Mouse (Mus musculus) forebrain, embryonic 14.5 days (tissue): ENCODE data around the gene Gm10643. TPM values are rescaled to one million over a fixed set of nuclear protein-coding genes. Genes with fewer than 3 reads are reported as not detected.
A peak's percentile ranks its signal among the peaks of the same experiment; 100 is the strongest.

Experiments
- ATAC-seq: fragments of 200-750 bp; cut with Nextera tagmentation; 2 replicates; pipeline ENCODE4 v1.8.0; 2017; ENCODE audit warnings: mild to moderate bottlenecking, moderate library complexity
- DNase-seq: peaks from one replicate; pipeline ENCODE4 v3.0.0-alpha.2; 2015; ENCODE audit warnings: low spot score
- H3K27ac ChIP-seq: fragments of 300-500 bp; sonication (generic); 2 replicates; pipeline ENCODE4 v1.5.1; 2014; ENCODE audit warnings: low read depth, mild to moderate bottlenecking, control low read depth, low read length, moderate library complexity
- H3K27me3 ChIP-seq: fragments of 300-500 bp; sonication (generic); replicated peaks from 2 replicates; pipeline ENCODE4 v1.6.1; 2014; ENCODE audit warnings: low read length, control low read depth, mixed read lengths; ENCODE audit not compliant: control insufficient read depth, insufficient read depth
- H3K36me3 ChIP-seq: fragments of 300-500 bp; sonication (generic); 2 replicates; pipeline ENCODE4 v1.6.1; 2014; ENCODE audit warnings: low read length, control low read depth; ENCODE audit not compliant: control insufficient read depth, insufficient read depth
- H3K4me1 ChIP-seq: fragments of 300-500 bp; sonication (generic); 2 replicates; pipeline ENCODE4 v1.6.1; 2014; ENCODE audit warnings: antibody characterized with exemption, low read length, control low read depth; ENCODE audit not compliant: control insufficient read depth, insufficient read depth
- H3K4me2 ChIP-seq: fragments of 300-500 bp; sonication (generic); 2 replicates; pipeline ENCODE4 v1.6.1; 2014; ENCODE audit warnings: mild to moderate bottlenecking, control low read depth, low read length
- H3K4me3 ChIP-seq: fragments of 300-500 bp; sonication (generic); 2 replicates; pipeline ENCODE4 v1.5.1; 2014; ENCODE audit warnings: low read depth, low read length, control low read depth
- H3K9ac ChIP-seq: fragments of 300-500 bp; sonication (generic); 2 replicates; pipeline ENCODE4 v1.6.1; 2014; ENCODE audit warnings: mild to moderate bottlenecking, low read length, control low read depth, moderate library complexity
- H3K9me3 ChIP-seq: fragments of 300-500 bp; sonication (generic); replicated peaks from 2 replicates; pipeline ENCODE4 v1.6.1; 2016; ENCODE audit warnings: low read length, control low read depth, mixed read lengths; ENCODE audit not compliant: control insufficient read depth
- WGBS: fragments of 180-500 bp; shearing (Covaris S2); extraction: QIAGEN DNeasy Blood & Tissue Kit; methylation state at CpG from one replicate; pipeline ENCODE4 v1.1.7; 2014; 5-methylcytosine and 5-hydroxymethylcytosine counted together
- polyA plus RNA-seq: library from polyadenylated mRNA; unstranded; fragments of >200 nt; fragmentation: Nextera tagmentation; extraction: Ambion mirVana; gene quantifications from 2 replicates; pipeline ENCODE4 v1.2.1, GENCODE M21; 2014

Gm10643 gene
- polyA plus RNA-seq, 1 experiment from 2014 or later: 1.3 TPM

- H3K9ac ChIP-seq: no peak overlapping the region
- no peaks in the 10 kb centered on the region for H3K4me1 ChIP-seq
- no peaks in the 10 kb centered on the region for H3K9me3 ChIP-seq
- H3K36me3 ChIP-seq: no peaks in the 10 kb centered on the region
- DNase-seq (no peak), ATAC-seq (no peak)
- H3K27ac ChIP-seq: no peak overlapping the region
- WGBS: 88% methylated on average over 1 of the region's 1 CpGs
- no peaks in the 10 kb centered on the region for H3K27me3 ChIP-seq
- H3K4me3 ChIP-seq: no peak overlapping the region
- no peak overlapping the region for H3K4me2 ChIP-seq
Measured at GRCm38 (mm10) chr8:84057827-84058226, 7.1 kb downstream of the Gm10643 start.

GRCm38 (mm10) chr8:84053229-84053628 is 11.7 kb downstream of the Gm10643 start:
- H3K4me1 ChIP-seq: no peaks in the 10 kb centered on the region
- no peak overlapping the region for H3K4me3 ChIP-seq
- no peak overlapping the region for H3K4me2 ChIP-seq
- H3K9me3 ChIP-seq: no peaks in the 10 kb centered on the region
- ATAC-seq (no peak), DNase-seq (no peak)
- no peak overlapping the region for H3K9ac ChIP-seq
- 94% methylated on average over 5 of the region's 5 CpGs for WGBS
- no peaks in the 10 kb centered on the region for H3K36me3 ChIP-seq
- H3K27me3 ChIP-seq: no peaks in the 10 kb centered on the region
- H3K27ac ChIP-seq: no peak overlapping the region

- no peak overlapping the region for H3K4me2 ChIP-seq
- no peak for ATAC-seq
- no peaks in the 10 kb centered on the region for H3K36me3 ChIP-seq
- no peaks in the 10 kb centered on the region for H3K4me1 ChIP-seq
- H3K27ac ChIP-seq: no peak overlapping the region
- no peaks in the 10 kb centered on the region for H3K27me3 ChIP-seq
- no peak for DNase-seq
- WGBS: 83% methylated on average over 3 of the region's 3 CpGs
- H3K4me3 ChIP-seq: no peak overlapping the region
- H3K9ac ChIP-seq: no peak overlapping the region
- H3K9me3 ChIP-seq: no peaks in the 10 kb centered on the region
Measured at GRCm38 (mm10) chr8:84052746-84053145, 12.2 kb downstream of the Gm10643 start.

GRCm38 (mm10) chr8:84048171-84048570 is 16.8 kb downstream of the Gm10643 start:
- Histone ChIP-seq H3K27ac (no peak overlapping the region), H3K4me3 (no peak overlapping the region), H3K36me3 (no peaks in the 10 kb centered on the region), H3K4me1 (no peaks in the 10 kb centered on the region), H3K4me2 (no peak overlapping the region), H3K27me3 (peaks cover 22% of the 10 kb centered on the region), H3K9ac (no peak overlapping the region), H3K9me3 (no peaks in the 10 kb centered on the region)
- DNase-seq (no peak), ATAC-seq (no peak)
- 82% methylated on average over 5 of the region's 5 CpGs for WGBS

GRCm38 (mm10) chr8:84046505-84046904 is 18.4 kb downstream of the Gm10643 start:
- no peak overlapping the region for H3K9ac ChIP-seq
- no peaks in the 10 kb centered on the region for H3K9me3 ChIP-seq
- peaks cover 38% of the 10 kb centered on the region for H3K27me3 ChIP-seq
- no peak overlapping the region for H3K4me2 ChIP-seq
- WGBS: 90% methylated on average over 3 of the region's 3 CpGs
- H3K36me3 ChIP-seq: no peaks in the 10 kb centered on the region
- no peak for DNase-seq
- H3K4me3 ChIP-seq: no peak overlapping the region
- no peak for ATAC-seq
- peaks cover 5% of the 10 kb centered on the region; the same call in 1 of the 2 replicates for H3K4me1 ChIP-seq
- H3K27ac ChIP-seq: no peak overlapping the region

GRCm38 (mm10) chr8:84044900-84045299 is 20.0 kb downstream of the Gm10643 start, which contains the start of gene Rln3:
Gene Rln3 (minus strand): TSS chr8:84045000.
- no peaks in the 10 kb centered on the region for H3K9me3 ChIP-seq
- no peak within 1 kb of the TSS for H3K4me2 ChIP-seq
- H3K9ac ChIP-seq: no peak within 1 kb of the TSS
- H3K27me3 ChIP-seq: peaks cover 45% of the 10 kb centered on the region
- peaks cover 5% of the 10 kb centered on the region; the same call in 1 of the 2 replicates for H3K4me1 ChIP-seq
- ATAC-seq (no peak), DNase-seq (no peak)
- no peak within 1 kb of the TSS for H3K27ac ChIP-seq
- 17% methylated on average over 9 of the region's 9 CpGs for WGBS
- no peak within 1 kb of the TSS for H3K4me3 ChIP-seq
- H3K36me3 ChIP-seq: no peaks in the 10 kb centered on the region

GRCm38 (mm10) chr8:84044103-84044502 is 20.8 kb downstream of the Gm10643 start:
- H3K27me3 ChIP-seq: peaks cover 45% of the 10 kb centered on the region
- H3K9me3 ChIP-seq: no peaks in the 10 kb centered on the region
- H3K4me2 ChIP-seq: no peak overlapping the region
- DNase-seq: no peak
- H3K4me3 ChIP-seq: no peak overlapping the region
- no peaks in the 10 kb centered on the region for H3K36me3 ChIP-seq
- WGBS: 2% methylated on average over 7 of the region's 7 CpGs
- peaks cover 5% of the 10 kb centered on the region; the same call in 1 of the 2 replicates for H3K4me1 ChIP-seq
- ATAC-seq: no peak
- H3K27ac ChIP-seq: no peak overlapping the region
- no peak overlapping the region for H3K9ac ChIP-seq

GRCm38 (mm10) chr8:84042948-84043342 is 22.0 kb downstream of the Gm10643 start:
- ATAC-seq: no peak

GRCm38 (mm10) chr8:84042066-84042947 is 22.6 kb downstream of the Gm10643 start, which contains the start of gene Il27ra:
Gene Il27ra (minus strand): TSS chr8:84042589.
- DNase-seq: peak; percentile 61
- H3K27ac ChIP-seq: no peak within 1 kb of the TSS
- peaks cover 45% of the 10 kb centered on the region for H3K27me3 ChIP-seq

More at GRCm38 (mm10) chr8:84042948-84043342, 22.0 kb downstream of the Gm10643 start:
- Histone ChIP-seq H3K27ac (no peak overlapping the region), H3K9me3 (no peaks in the 10 kb centered on the region), H3K4me2 (no peak overlapping the region), H3K4me1 (peaks cover 5% of the 10 kb centered on the region; the same call in 1 of the 2 replicates), H3K36me3 (no peaks in the 10 kb centered on the region), H3K9ac (no peak overlapping the region), H3K27me3 (peaks cover 45% of the 10 kb centered on the region), H3K4me3 (no peak overlapping the region)
- DNase-seq: no peak
- 42% methylated on average over 12 of the region's 12 CpGs for WGBS

More at GRCm38 (mm10) chr8:84042066-84042947, 22.6 kb downstream of the Gm10643 start, which contains the start of gene Il27ra:
- peak within 1 kb of the TSS; percentile 21 for H3K4me3 ChIP-seq
- peak within 1 kb of the TSS; percentile 56 for H3K4me2 ChIP-seq
- peaks cover 5% of the 10 kb centered on the region; the same call in 1 of the 2 replicates for H3K4me1 ChIP-seq
- H3K9ac ChIP-seq: peak within 1 kb of the TSS; percentile 46; the same call in 1 of the 2 replicates
- 4% methylated on average over 40 of the region's 40 CpGs for WGBS
- no peaks in the 10 kb centered on the region for H3K9me3 ChIP-seq
- H3K36me3 ChIP-seq: no peaks in the 10 kb centered on the region
- peak; percentile 61; the same call in 1 of the 2 replicates for ATAC-seq
